Mouse (Mus musculus) olfactory bulb, adult 2 months (tissue): ENCODE measurements around the gene Minos1. TPM values are rescaled to one million over a fixed set of nuclear protein-coding genes. Genes with fewer than 3 reads are reported as not detected.

Source experiments
- H3K27ac ChIP-seq: fragments of 200-500 bp; 2 replicates; pipeline ENCODE4 v1.5.1; 2012; ENCODE audit warnings: low read depth, low read length; ENCODE audit not compliant: insufficient read depth
- H3K4me1 ChIP-seq: fragments of 200-500 bp; 2 replicates; pipeline ENCODE4 v1.6.1; 2012; ENCODE audit warnings: low read length; ENCODE audit not compliant: control insufficient read depth, insufficient read depth
- H3K4me3 ChIP-seq: fragments of 200-500 bp; 2 replicates; pipeline ENCODE4 v1.5.1; 2012; ENCODE audit warnings: mild to moderate bottlenecking, low read depth, low read length, moderate library complexity; ENCODE audit not compliant: insufficient read depth
- CTCF ChIP-seq: fragments of 200-500 bp; IDR thresholded peaks from 2 replicates; pipeline ENCODE4 v1.5.1; 2012; ENCODE audit warnings: low read depth, mild to moderate bottlenecking, low read length, moderate library complexity; ENCODE audit not compliant: insufficient read depth
- POLR2A ChIP-seq: fragments of 200-500 bp; IDR thresholded peaks from 2 replicates; pipeline ENCODE4 v1.6.1; 2012; ENCODE audit warnings: mild to moderate bottlenecking, low read depth, low read length, moderate library complexity; ENCODE audit not compliant: insufficient read depth
- WGBS: fragments of 180-500 bp; shearing (Covaris S2); methylation state at CpG from one replicate; pipeline ENCODE4 v1.1.7; 2018; 5-methylcytosine and 5-hydroxymethylcytosine counted together
- polyA plus RNA-seq: library from polyadenylated mRNA; stranded (reverse); fragments of >200 nt; gene quantifications from 2 replicates; pipeline ENCODE4 v1.2.4, GENCODE M21; 2012; ENCODE audit warnings: low replicate concordance; ENCODE audit not compliant: missing spikeins, insufficient read depth, insufficient read length

Minos1 gene
- polyA plus RNA-seq, 1 experiment, result not detected

GRCm38 (mm10) chr4:139154576-139155307 lies 23.8 kb upstream of the Minos1 start:
- Histone ChIP-seq H3K4me3 (no peak overlapping the region), H3K27ac (no peak overlapping the region), H3K4me1 (peaks cover 4% of the 10 kb centered on the region; the same call in 1 of the 2 replicates)
- WGBS, result 80% methylated on average over 20 of the region's 20 CpGs
- TF ChIP-seq POLR2A (no peak), CTCF (no peak)

GRCm38 (mm10) chr4:139151370-139151769 lies 20.5 kb upstream of the Minos1 start:
- no peak for TF ChIP-seq POLR2A
- no peak for TF ChIP-seq CTCF
- WGBS, result 70% methylated on average over 6 of the region's 6 CpGs
- Histone ChIP-seq H3K4me3 (no peak overlapping the region), H3K27ac (no peak overlapping the region), H3K4me1 (peaks cover 9% of the 10 kb centered on the region; the same call in 1 of the 2 replicates)

- no peak overlapping the region for H3K27ac ChIP-seq
- 47% methylated on average over 5 of the region's 5 CpGs for WGBS
- TF ChIP-seq POLR2A (no peak), CTCF (no peak)
These were observed 15.8 kb upstream of the Minos1 start for GRCm38 (mm10) chr4:139146760-139147159.

GRCm38 (mm10) chr4:139145156-139145555 lies 14.2 kb upstream of the Minos1 start:
- TF ChIP-seq POLR2A, result no peak
- peak; percentile 24; the same call in 1 of the 2 replicates for TF ChIP-seq CTCF
- no peak overlapping the region for H3K4me3 ChIP-seq
- WGBS, result 95% methylated on average over 11 of the region's 11 CpGs
- no peak overlapping the region for H3K27ac ChIP-seq
- peaks cover 11% of the 10 kb centered on the region for H3K4me1 ChIP-seq

More at GRCm38 (mm10) chr4:139146760-139147159, 15.8 kb upstream of the Minos1 start:
- Histone ChIP-seq H3K4me1 (peaks cover 11% of the 10 kb centered on the region), H3K4me3 (no peak overlapping the region)

GRCm38 (mm10) chr4:139144577-139144976 lies 13.7 kb upstream of the Minos1 start:
- H3K4me1 ChIP-seq, result peaks cover 11% of the 10 kb centered on the region
- 75% methylated on average over 4 of the region's 4 CpGs for WGBS

GRCm38 (mm10) chr4:139142985-139143384 lies 12.1 kb upstream of the Minos1 start:
- Histone ChIP-seq H3K4me3 (no peak overlapping the region), H3K4me1 (peaks cover 11% of the 10 kb centered on the region), H3K27ac (no peak overlapping the region)
- no peak for TF ChIP-seq POLR2A
- TF ChIP-seq CTCF, result no peak
- 30% methylated on average over 9 of the region's 9 CpGs for WGBS

More at GRCm38 (mm10) chr4:139144577-139144976, 13.7 kb upstream of the Minos1 start:
- Histone ChIP-seq H3K4me3 (no peak overlapping the region), H3K27ac (no peak overlapping the region)
- TF ChIP-seq POLR2A (no peak), CTCF (no peak)

GRCm38 (mm10) chr4:139141785-139142184 lies 10.9 kb upstream of the Minos1 start:
- H3K4me1 ChIP-seq, result peaks cover 8% of the 10 kb centered on the region
- 82% methylated on average over 6 of the region's 6 CpGs for whole genome bisulfite sequencing
- TF ChIP-seq CTCF, result no peak
- TF ChIP-seq POLR2A, result no peak

GRCm38 (mm10) chr4:139140267-139140666 lies 9.4 kb upstream of the Minos1 start:
- peaks cover 6% of the 10 kb centered on the region for H3K4me1 ChIP-seq
- H3K4me3 ChIP-seq, result no peak overlapping the region
- H3K27ac ChIP-seq, result no peak overlapping the region
- TF ChIP-seq CTCF, result no peak
- no peak for TF ChIP-seq POLR2A
- 79% methylated on average over 2 of the region's 2 CpGs for WGBS

More at GRCm38 (mm10) chr4:139141785-139142184, 10.9 kb upstream of the Minos1 start:
- no peak overlapping the region for H3K4me3 ChIP-seq
- no peak overlapping the region for H3K27ac ChIP-seq

- Histone ChIP-seq H3K4me3 (no peak overlapping the region), H3K4me1 (peaks cover 5% of the 10 kb centered on the region), H3K27ac (no peak overlapping the region)
- 84% methylated on average over 2 of the region's 2 CpGs for WGBS
- TF ChIP-seq CTCF (no peak), POLR2A (no peak)
These were observed 5.1 kb upstream of the Minos1 start for GRCm38 (mm10) chr4:139136011-139136410.
